In the genomic region with DNA sequence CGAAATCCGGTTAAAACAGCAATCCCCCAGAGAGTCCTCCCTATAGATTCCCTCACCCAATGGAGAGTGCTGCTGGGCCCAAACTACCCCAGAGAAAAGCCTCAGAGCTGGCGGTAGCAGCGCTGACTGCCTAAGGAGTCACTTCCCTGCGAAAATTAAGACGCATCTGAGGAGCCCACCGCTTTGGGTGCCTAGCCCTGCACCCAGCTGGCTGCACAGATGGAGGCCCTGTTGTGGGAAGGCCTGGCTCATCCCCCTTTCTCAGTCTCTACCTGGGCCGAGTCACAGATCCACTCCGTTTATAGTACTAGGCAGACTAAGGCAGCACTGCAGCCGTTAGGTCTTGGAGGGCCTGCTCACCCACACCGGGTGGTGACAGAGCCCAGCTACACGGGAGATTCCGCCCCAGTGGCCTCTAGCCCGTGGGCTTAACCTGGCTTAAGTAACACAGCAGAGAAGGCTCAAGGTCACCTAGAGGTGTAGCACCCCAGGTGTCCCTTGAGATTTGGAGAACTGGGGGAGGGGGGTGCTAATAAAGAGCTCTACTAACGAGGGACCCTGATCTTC, we compare ENCODE assay signal across 9 mouse cellular contexts. TPM values are rescaled to one million over a fixed set of nuclear protein-coding genes. Genes with fewer than 3 reads are reported as not detected.
DNase-seq lines count a peak whose midpoint lies in the region; ATAC-seq and TF ChIP-seq lines count a peak whose summit lies in the region.
"Had no signal": no experiment of that assay in that cellular context is flagged by ENCODE, and none has a peak within 500 bp of the region (broad histone marks: within the 10 kb centered on the region; RNA-seq: fewer than 3 reads in every experiment).

No protein-coding gene starts in this region.

- no peak for ATAC-seq in embryonic facial prominence, embryonic 11.5 days (replicated peaks; ENCODE audit: insufficient number of reproducible peaks, low FRiP score, low TSS enrichment, low read depth)
- ATAC-seq in hindbrain, embryonic 14.5 days (ENCODE audit: low FRiP score) = no peak
- ATAC-seq in midbrain, embryonic 13.5 days = no peak
- no peak for ATAC-seq in inflammation-experienced regulatory T-cells, adult 6 months

- H3K36me3 ChIP-seq in heart, adult 2 months (ENCODE audit: control insufficient read depth, insufficient read depth, low read length) = no peaks in the 10 kb centered on the region
- H3K36me3 ChIP-seq in embryonic facial prominence, embryonic 11.5 days (replicated peaks; ENCODE audit: control insufficient read depth, insufficient read depth, low read depth, low read length) = no peaks in the 10 kb centered on the region
- H3K36me3 ChIP-seq in hindbrain, embryonic 14.5 days (replicated peaks; ENCODE audit: control insufficient read depth, insufficient read depth) = no peaks in the 10 kb centered on the region
- no peaks in the 10 kb centered on the region for H3K36me3 ChIP-seq in midbrain, embryonic 13.5 days

- H3K4me1 ChIP-seq in heart, adult 2 months (ENCODE audit: control insufficient read depth, insufficient read depth, low read length) = 0 out of 2 replicates have a peak, but pooled peaks cover 2% of the 10 kb centered on the region
- H3K4me1 ChIP-seq in embryonic facial prominence, embryonic 11.5 days (ENCODE audit: control insufficient read depth, insufficient read depth, low read length) = peaks cover 16% of the 10 kb centered on the region
- H3K4me1 ChIP-seq in hindbrain, embryonic 14.5 days (replicated peaks; ENCODE audit: control insufficient read depth, insufficient read depth, low read length) = peaks cover 9% of the 10 kb centered on the region; the same call in 1 of the 2 replicates
- H3K4me1 ChIP-seq in midbrain, embryonic 13.5 days (replicated peaks) = peaks cover 56% of the 10 kb centered on the region

- peak in 1 of 2 experiments; percentile 34 for DNase-seq in heart, adult 2 months
- no peak for DNase-seq in heart, postnatal 25 days (ENCODE audit: low spot score)
- peak; percentile 49 for DNase-seq in embryonic facial prominence, embryonic 11.5 days (ENCODE audit: low spot score)
- no peak for DNase-seq in hindbrain, embryonic 14.5 days (ENCODE audit: low spot score)
- no peak for DNase-seq in cerebellum, postnatal 10 days
- DNase-seq in left cerebral cortex, adult 9 months (ENCODE audit: low spot score in 2 of 2) = no peak

- H3K27me3 ChIP-seq in heart, adult 2 months (ENCODE audit: control insufficient read depth, insufficient read depth, low read length) = peaks cover 9% of the 10 kb centered on the region
- peaks cover 39% of the 10 kb centered on the region for H3K27me3 ChIP-seq in embryonic facial prominence, embryonic 11.5 days (ENCODE audit: control insufficient read depth, insufficient read depth, low read length)
- H3K27me3 ChIP-seq in hindbrain, embryonic 14.5 days (ENCODE audit: control insufficient read depth, insufficient read depth, low read length) = peaks cover 89% of the 10 kb centered on the region
- H3K27me3 ChIP-seq in midbrain, embryonic 13.5 days = peaks cover 95% of the 10 kb centered on the region

- peak overlapping the region; percentile 74 for H3K27ac ChIP-seq in heart, adult 2 months
- peak overlapping the region; percentile 97 for H3K27ac ChIP-seq in embryonic facial prominence, embryonic 11.5 days (replicated peaks; ENCODE audit: low read depth, low read length)
- peak overlapping the region; percentile 85 for H3K27ac ChIP-seq in hindbrain, embryonic 14.5 days
- no peak overlapping the region for H3K27ac ChIP-seq in midbrain, embryonic 13.5 days

- peak overlapping the region; percentile 96 for H3K4me2 ChIP-seq in embryonic facial prominence, embryonic 11.5 days (ENCODE audit: low read depth, low read length)
- peak overlapping the region; percentile 57 for H3K4me2 ChIP-seq in hindbrain, embryonic 14.5 days (replicated peaks)
- peak overlapping the region; percentile 76 for H3K4me2 ChIP-seq in midbrain, embryonic 13.5 days (replicated peaks)

- H3K9me3 ChIP-seq in embryonic facial prominence, embryonic 11.5 days (replicated peaks; ENCODE audit: control insufficient read depth, low read length) = no peaks in the 10 kb centered on the region
- H3K9me3 ChIP-seq in hindbrain, embryonic 14.5 days (ENCODE audit: control insufficient read depth, low read length) = no peaks in the 10 kb centered on the region
- H3K9me3 ChIP-seq in midbrain, embryonic 13.5 days = no peaks in the 10 kb centered on the region

- H3K79me2 ChIP-seq in heart, adult 2 months (replicated peaks; ENCODE audit: control insufficient read depth, insufficient read depth, low read length) = no peaks in the 10 kb centered on the region

- no peak for TF ChIP-seq CTCF in heart, adult 2 months (IDR thresholded peaks at IDR 0.05)

- H3K9ac ChIP-seq in heart, adult 2 months (ENCODE audit: low read depth, low read length) = peak overlapping the region; percentile 90
- H3K9ac ChIP-seq in embryonic facial prominence, embryonic 11.5 days (replicated peaks; ENCODE audit: low read length) = peak overlapping the region; percentile 94
- H3K9ac ChIP-seq in hindbrain, embryonic 14.5 days = peak overlapping the region; percentile 63
- H3K9ac ChIP-seq in midbrain, embryonic 13.5 days (replicated peaks) = peak overlapping the region; percentile 62

- H3K4me3 ChIP-seq in heart, adult 2 months = peak overlapping the region; percentile 54
- peak overlapping the region; percentile 79 for H3K4me3 ChIP-seq in embryonic facial prominence, embryonic 11.5 days (ENCODE audit: low read depth, low read length)
- H3K4me3 ChIP-seq in hindbrain, embryonic 14.5 days (replicated peaks; ENCODE audit: low read length) = peak overlapping the region; percentile 43
- peak overlapping the region; percentile 50 for H3K4me3 ChIP-seq in midbrain, embryonic 13.5 days (replicated peaks)

- TF ChIP-seq EP300 in heart, adult 2 months (IDR thresholded peaks at IDR 0.05; ENCODE audit: insufficient read depth, low read depth, low read length) = no peak

- TF ChIP-seq POLR2A in heart, adult 2 months (IDR thresholded peaks at IDR 0.05; ENCODE audit: insufficient read depth, low read depth, low read length) = no peak

- intact Hi-C loops in heart, adult 2 months (cut with DNase I) = loop anchor here (5.0 kb wide), 2 partner anchors 141 to 306 kb away; no protein-coding TSS in a partner anchor
- intact Hi-C loops in heart, postnatal 25 days (cut with DNase I) = loop anchor here (5.0 kb wide), 2 partner anchors 141 to 306 kb away; no protein-coding TSS in a partner anchor

- WGBS in heart, adult 2 months = 10% methylated on average over 15 of the region's 15 CpGs
- 5% methylated on average over 15 of the region's 15 CpGs for WGBS in embryonic facial prominence, embryonic 11.5 days
- WGBS in hindbrain, embryonic 14.5 days = 3% methylated on average over 15 of the region's 15 CpGs
- WGBS in midbrain, embryonic 13.5 days = 5% methylated on average over 15 of the region's 15 CpGs

RNA-seq across cellular contexts. Expression of gene Prdm16, which starts 1.7 kb away (rescaled TPM):
- total RNA-seq in heart, adult 2 months (2021) = 10 to 100 TPM; 16.8 to 18.1 TPM
- polyA plus RNA-seq in heart, adult 2 months (2012; rRNA removed) = 7.6 and 10.8 TPM in 2 replicates
- total RNA-seq in heart, postnatal 25 days (2021) = 10 to 100 TPM; 12.9 to 13.4 TPM
- 22.3 and 28.3 TPM in 2 replicates for polyA plus RNA-seq in embryonic facial prominence, embryonic 11.5 days (2014; fragmentation: Nextera tagmentation; extraction: Ambion mirVana)
- 13.2 and 15.6 TPM in 2 replicates for polyA plus RNA-seq in hindbrain, embryonic 14.5 days (2014; fragmentation: Nextera tagmentation; extraction: Ambion mirVana)
- 8.7 and 12.5 TPM in 2 replicates for polyA plus RNA-seq in midbrain, embryonic 13.5 days (2015; fragmentation: Nextera tagmentation; extraction: Ambion mirVana)
- polyA plus RNA-seq in inflammation-experienced regulatory T-cells, adult 6 months (2017; shearing (Covaris generic)) = 1 to 10 TPM in 1 of 3 experiments, under 1 TPM in 2; 0.58 to 5.2 (median 0.91) TPM

RNA-seq across cellular contexts. Expression of gene Actrt2, which starts 29.3 kb away (rescaled TPM):
- total RNA-seq in heart, adult 2 months (2021) = not detected
- 0.18 and 0.47 TPM in 2 replicates for polyA plus RNA-seq in heart, adult 2 months (2012; rRNA removed)
- total RNA-seq in heart, postnatal 25 days (2021) = not detected
- polyA plus RNA-seq in embryonic facial prominence, embryonic 11.5 days (2014; fragmentation: Nextera tagmentation; extraction: Ambion mirVana) = not detected in 2 replicates
- not detected in 2 replicates for polyA plus RNA-seq in hindbrain, embryonic 14.5 days (2014; fragmentation: Nextera tagmentation; extraction: Ambion mirVana)
- not detected in 2 replicates for polyA plus RNA-seq in midbrain, embryonic 13.5 days (2015; fragmentation: Nextera tagmentation; extraction: Ambion mirVana)
- not detected for polyA plus RNA-seq in inflammation-experienced regulatory T-cells, adult 6 months (2017; shearing (Covaris generic))
- total RNA-seq: hematopoietic stem cell, adult 5-6 weeks had no signal
